Mouse (Mus musculus): ENCODE measurements around the gene Agtr1b. TPM values are rescaled to one million over a fixed set of nuclear protein-coding genes. Genes with fewer than 3 reads are reported as not detected.

Gene Agtr1b
- total RNA-seq (2012; rRNA removed): not detected in 2 replicates
- total RNA-seq (2014; rRNA removed): not detected in 2 replicates
- polyA plus RNA-seq (2012; ENCODE audit: insufficient read length, low read depth): not detected in 2 replicates

DNA sequence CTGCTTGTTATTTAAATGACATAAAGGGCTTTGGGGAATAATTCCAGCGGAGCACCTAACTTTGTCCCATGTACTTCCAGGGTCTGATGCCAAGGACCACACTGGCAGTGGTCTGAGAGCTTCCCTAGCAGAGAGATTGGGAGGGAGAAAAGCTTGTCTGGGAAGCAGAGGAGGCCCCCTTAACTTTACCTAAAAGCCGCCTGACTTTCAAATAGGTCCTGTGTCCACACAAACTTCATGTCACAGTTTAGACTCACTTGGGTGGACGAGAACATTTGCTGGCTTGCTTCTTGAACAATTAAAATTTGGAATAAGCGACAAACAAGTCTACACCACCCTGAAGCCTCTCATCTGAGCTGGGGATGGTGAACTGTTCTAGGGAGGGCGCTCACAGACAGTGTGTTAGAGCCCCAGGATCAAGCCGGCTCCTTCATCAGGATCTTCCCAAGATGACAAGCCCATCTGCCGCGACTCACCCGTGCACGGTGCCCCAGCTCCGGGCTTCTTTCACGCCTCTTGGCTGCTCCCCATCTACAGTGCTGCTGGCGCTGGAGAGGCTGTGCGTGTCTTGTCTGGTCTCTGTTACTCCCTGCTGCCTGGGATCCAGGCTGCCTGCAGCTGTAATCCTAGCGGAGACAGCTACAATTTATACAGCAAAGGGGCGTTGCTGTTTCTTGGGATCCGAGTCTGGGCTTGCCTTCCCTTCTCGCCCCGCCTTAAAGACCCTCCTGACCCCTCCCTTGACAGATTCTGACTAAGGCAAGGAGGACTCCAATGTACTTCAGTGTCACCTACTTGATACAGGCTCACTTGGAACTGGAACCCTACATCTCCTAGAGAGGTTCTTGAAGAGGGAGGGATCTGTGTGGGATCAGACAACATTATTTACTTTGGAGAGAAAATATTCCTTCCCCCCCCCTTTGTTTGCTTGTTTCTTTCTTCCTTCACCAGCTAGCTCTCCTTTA lies at the start of gene Agtr1b:
TSS of gene Agtr1b (minus strand) at position 620 of the 965 bp plus-strand sequence.
- Histone ChIP-seq H3K4me2 (ENCODE audit: insufficient read depth, low read depth, poor library complexity, severe bottlenecking) (no peak within 1 kb of the TSS), H3K27ac (ENCODE audit: insufficient read depth, low read depth) (no peak within 1 kb of the TSS), H3K36me3 (replicated peaks in 1 of 2; ENCODE audit: control insufficient read depth in 1 of 2, insufficient read depth in 1 of 2, low read length in 1 of 2) (no peaks in the 10 kb centered on the region), H3K9ac (ENCODE audit: insufficient read depth, low read depth) (no peak within 1 kb of the TSS), H3K9me3 (replicated peaks; ENCODE audit: low read length) (no peaks in the 10 kb centered on the region), H3K27me3 (replicated peaks) (no peaks in the 10 kb centered on the region), H3K79me2 (replicated peaks; ENCODE audit: control insufficient read depth, extremely low read depth, insufficient read depth, poor library complexity, severe bottlenecking) (no peaks in the 10 kb centered on the region), H3K4me3 (replicated peaks in 1 of 3; ENCODE audit: low read depth in 2 of 3, low read length in 2 of 3, poor library complexity in 1 of 3) (no peak within 1 kb of the TSS), H3K4me1 (ENCODE audit: control insufficient read depth in 1 of 2, insufficient read depth in 2 of 2) (no peaks in the 10 kb centered on the region)
- DNase-seq (ENCODE audit: extremely low read depth): no peak
- in situ Hi-C loops (cut with MboI; ENCODE audit: low pct_ligation_motif_present, low pct_unique_long_range_greater_than_20kb, low sequenced_read_pairs) (no loop called here), dilution Hi-C loops (cut with MboI; ENCODE audit: extremely low pct_ligation_motif_present, extremely low pct_unique_long_range_greater_than_20kb, low sequenced_read_pairs) (no loop called here)
- TF ChIP-seq KAT2A (IDR thresholded peaks at IDR 0.05; ENCODE audit: insufficient replicate concordance, low read length) (no peak), ZC3H11A (IDR thresholded peaks at IDR 0.05; ENCODE audit: low read depth, low read length) (no peak), USF1 (IDR thresholded peaks at IDR 0.05; ENCODE audit: low read depth, low read length) (no peak), POLR2A (IDR thresholded peaks at IDR 0.05; ENCODE audit: low read depth, low read length) (no peak), EP300 (IDR thresholded peaks at IDR 0.05; ENCODE audit: low read length) (no peak), MAZ (IDR thresholded peaks at IDR 0.05; ENCODE audit: low read depth, low read length) (no peak), NRF1 (IDR thresholded peaks at IDR 0.05; ENCODE audit: low read depth, low read length) (no peak), CTCF (conservative IDR thresholded peaks at IDR 0.05 in 1 of 2, IDR thresholded peaks at IDR 0.05 in 1 of 2; ENCODE audit: low read depth in 2 of 2, low read length in 2 of 2) (no peak), MAFK (IDR thresholded peaks at IDR 0.05; ENCODE audit: insufficient replicate concordance, low read length) (no peak), IRF4 (IDR thresholded peaks at IDR 0.05; ENCODE audit: low read depth, low read length) (no peak), MYC (IDR thresholded peaks at IDR 0.05; ENCODE audit: low read depth, low read length) (no peak), ELF1 (IDR thresholded peaks at IDR 0.05; ENCODE audit: low read depth, low read length) (no peak), TBP (conservative IDR thresholded peaks at IDR 0.05; ENCODE audit: low read depth, low read length) (no peak), BHLHE40 (IDR thresholded peaks at IDR 0.05; ENCODE audit: low read depth, low read length) (no peak), SMC3 (IDR thresholded peaks at IDR 0.05; ENCODE audit: low read depth, low read length) (no peak)

DNA sequence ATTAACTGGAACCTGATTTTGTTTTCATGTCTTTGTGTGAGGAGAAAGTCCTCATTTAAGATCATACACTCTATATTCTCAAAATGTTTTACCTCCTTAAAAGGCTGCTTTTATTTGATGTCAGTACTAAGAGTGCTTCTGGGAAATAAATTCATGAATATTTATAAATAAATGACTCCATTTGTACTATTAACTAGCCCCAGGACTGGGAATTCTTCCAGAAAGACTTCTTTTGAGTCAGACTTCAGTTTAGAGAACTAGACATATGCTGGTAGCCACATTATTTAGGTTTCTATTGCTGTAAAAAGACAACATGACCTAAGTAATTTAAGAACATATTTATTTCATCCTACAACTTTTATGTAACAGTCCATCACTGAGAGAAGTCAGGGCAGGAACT lies 13.4 kb downstream of the Agtr1b start:
- Histone ChIP-seq H3K4me3 (replicated peaks in 1 of 3; ENCODE audit: low read depth in 2 of 3, low read length in 2 of 3, poor library complexity in 1 of 3) (no peak overlapping the region), H3K9me3 (replicated peaks; ENCODE audit: low read length) (no peaks in the 10 kb centered on the region), H3K27me3 (replicated peaks) (no peaks in the 10 kb centered on the region), H3K79me2 (replicated peaks; ENCODE audit: control insufficient read depth, extremely low read depth, insufficient read depth, poor library complexity, severe bottlenecking) (no peaks in the 10 kb centered on the region), H3K9ac (ENCODE audit: insufficient read depth, low read depth) (no peak overlapping the region), H3K36me3 (replicated peaks in 1 of 2; ENCODE audit: control insufficient read depth in 1 of 2, insufficient read depth in 1 of 2, low read length in 1 of 2) (no peaks in the 10 kb centered on the region), H3K4me1 (ENCODE audit: control insufficient read depth in 1 of 2, insufficient read depth in 2 of 2) (no peaks in the 10 kb centered on the region), H3K27ac (ENCODE audit: insufficient read depth, low read depth) (no peak overlapping the region), H3K4me2 (ENCODE audit: insufficient read depth, low read depth, poor library complexity, severe bottlenecking) (no peak overlapping the region)
- no peak for DNase-seq (ENCODE audit: extremely low read depth)
- no peak for TF ChIP-seq MAX (IDR thresholded peaks at IDR 0.05; ENCODE audit: low read length)
- TF ChIP-seq GABPA (IDR thresholded peaks at IDR 0.05; ENCODE audit: insufficient replicate concordance, low read depth, low read length): no peak
- no peak for TF ChIP-seq POLR2AphosphoS2 (IDR thresholded peaks at IDR 0.05; ENCODE audit: low read depth, low read length)
- TF ChIP-seq E2F4 (IDR thresholded peaks at IDR 0.05; ENCODE audit: insufficient replicate concordance, low read depth, low read length): no peak
- no peak for TF ChIP-seq MAZ (IDR thresholded peaks at IDR 0.05; ENCODE audit: low read depth, low read length)
- TF ChIP-seq CHD2 (IDR thresholded peaks at IDR 0.05; ENCODE audit: low read length): no peak
- no peak for TF ChIP-seq NRF1 (IDR thresholded peaks at IDR 0.05; ENCODE audit: low read depth, low read length)
- in situ Hi-C loops (cut with MboI; ENCODE audit: low pct_ligation_motif_present, low pct_unique_long_range_greater_than_20kb, low sequenced_read_pairs): no loop called here
- dilution Hi-C loops (cut with MboI; ENCODE audit: extremely low pct_ligation_motif_present, extremely low pct_unique_long_range_greater_than_20kb, low sequenced_read_pairs): no loop called here

Measured in CH12.LX (cell line).